Mouse (Mus musculus) brain, embryonic 14.5 days (tissue): ENCODE measurements around the gene Tmem216. TPM values are rescaled to one million over a fixed set of nuclear protein-coding genes. Genes with fewer than 3 reads are reported as not detected.

Source experiments
- DNase-seq: peaks from one replicate; pipeline ENCODE4 v3.0.0-alpha.2; 2011; ENCODE audit warnings: low read depth
- CTCF ChIP-seq: fragments of 200-500 bp; IDR thresholded peaks from 2 replicates; pipeline ENCODE4 v1.5.1; 2012; ENCODE audit warnings: inconsistent platforms, mild to moderate bottlenecking, moderate library complexity, borderline replicate concordance; ENCODE audit not compliant: insufficient read depth, insufficient read length; ENCODE audit errors: extremely low read depth
- POLR2A ChIP-seq: fragments of 200-500 bp; IDR thresholded peaks from 2 replicates; pipeline ENCODE4 v1.6.1; 2012; ENCODE audit warnings: mild to moderate bottlenecking, inconsistent platforms, borderline replicate concordance; ENCODE audit not compliant: poor library complexity, insufficient read depth, insufficient read length, severe bottlenecking; ENCODE audit errors: extremely low read depth
- polyA plus RNA-seq: library from polyadenylated mRNA; depleted of rRNA; stranded (reverse); fragments of >200 nt; gene quantifications from 2 replicates; pipeline ENCODE4 v1.2.3, GENCODE M21; 2012

Tmem216 gene
- polyA plus RNA-seq, 1 experiment, result 40.9 TPM

GRCm38 (mm10) chr19:10557430-10557829 lies 1.4 kb upstream of the Tmem216 start:
- DNase-seq, result no peak
- no peak for TF ChIP-seq POLR2A
- no peak for TF ChIP-seq CTCF

DNA sequence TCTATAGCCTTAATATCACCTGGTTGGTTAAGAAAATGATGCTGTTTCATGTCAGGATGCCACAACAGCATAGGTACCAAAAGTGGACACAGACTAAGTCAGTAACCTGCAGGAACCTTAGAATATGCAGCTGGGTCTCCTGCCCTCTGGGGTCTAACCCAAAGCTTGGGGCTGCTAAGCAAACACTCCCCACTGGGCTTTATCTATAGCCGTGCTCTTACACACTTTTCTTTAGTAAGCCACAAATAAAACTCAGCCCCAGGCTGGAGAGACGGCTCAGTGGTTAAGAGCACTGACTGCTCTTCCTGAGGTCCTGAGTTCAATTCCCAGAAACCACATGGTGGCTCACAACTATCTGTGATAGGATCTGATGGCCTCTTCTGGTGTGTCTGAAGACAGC lies 963 bp upstream of the Tmem216 start:
- TF ChIP-seq CTCF (no peak), POLR2A (no peak)
- no peak for DNase-seq

GRCm38 (mm10) chr19:10539454-10539853 lies 16.6 kb downstream of the Tmem216 start:
- TF ChIP-seq POLR2A, result no peak
- TF ChIP-seq CTCF, result no peak
- no peak for DNase-seq

- DNase-seq, result no peak
- no peak for TF ChIP-seq POLR2A
- peak; percentile 12; the same call in 1 of the 2 replicates for TF ChIP-seq CTCF
Measured at GRCm38 (mm10) chr19:10530082-10530481, 26.0 kb downstream of the Tmem216 start.

DNA sequence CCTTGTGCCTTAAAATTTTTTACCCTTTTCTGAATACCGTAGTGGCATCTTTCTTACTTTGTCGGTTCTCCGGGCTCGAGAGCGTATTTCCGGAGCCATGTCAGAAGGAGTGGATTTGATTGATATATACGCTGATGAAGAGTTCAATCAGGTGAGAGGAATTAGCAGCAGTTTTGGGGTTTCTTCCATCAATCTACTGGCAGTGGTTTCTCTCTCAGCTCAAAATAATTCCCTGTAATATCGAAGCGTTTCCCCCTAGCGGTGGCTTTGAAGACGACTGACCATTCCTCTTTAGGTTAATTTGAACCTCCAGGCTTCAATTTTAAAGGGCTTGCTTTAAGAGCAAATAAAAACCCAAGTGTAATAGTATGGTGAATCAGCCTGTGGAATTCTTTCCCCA lies 30.1 kb downstream of the Tmem216 start, which contains the start of gene Sdhaf2:
TSS of gene Sdhaf2 (minus strand) at position 233 of the 400 bp plus-strand sequence.
- no peak for TF ChIP-seq POLR2A
- peak; percentile 55; the same call in 1 of the 2 replicates for TF ChIP-seq CTCF
- peak; percentile 81 for DNase-seq

DNA sequence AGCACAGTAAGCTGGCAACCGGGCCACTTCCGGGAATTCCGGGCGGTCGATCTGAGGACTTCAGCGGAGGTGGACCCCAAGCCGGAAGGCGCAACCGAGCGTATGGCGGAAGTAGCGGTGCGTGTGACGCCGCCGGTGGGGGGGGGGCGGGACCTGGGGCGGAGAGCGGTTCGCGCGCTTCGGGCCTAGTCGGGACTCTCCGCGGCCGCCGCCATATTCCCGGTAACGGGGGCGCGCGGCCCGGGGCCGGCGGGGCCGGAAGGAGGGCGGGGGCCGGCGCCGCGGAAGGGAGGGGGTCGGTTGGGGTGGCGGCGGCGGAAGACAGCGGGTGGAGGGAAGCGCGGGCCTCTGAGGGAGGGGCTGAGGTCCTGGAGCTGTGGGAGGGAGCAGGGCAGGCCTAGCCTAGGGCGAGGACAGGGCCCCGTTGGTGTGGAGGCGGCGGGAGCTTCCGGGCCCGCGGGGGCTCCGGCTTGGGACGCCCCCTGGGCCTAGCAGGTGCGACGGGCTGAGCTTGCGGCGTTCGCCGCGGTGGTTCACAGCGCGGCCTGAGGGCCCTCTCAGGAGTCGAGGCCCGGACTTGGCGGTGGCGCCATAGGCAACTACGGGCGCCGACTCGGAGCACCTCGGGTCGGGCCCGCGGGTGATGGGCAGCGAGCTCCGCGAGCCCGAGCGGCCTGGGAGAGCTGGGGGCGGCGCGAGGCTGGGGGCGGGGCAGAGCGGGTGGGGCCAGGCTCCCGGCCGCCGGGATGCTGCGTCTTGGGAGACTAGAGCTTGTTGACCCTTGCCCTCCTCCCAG lies 30.7 kb downstream of the Tmem216 start, which contains the start of gene Cpsf7:
TSS of gene Cpsf7 (plus strand) at position 161 of the 796 bp plus-strand sequence.
- TF ChIP-seq CTCF, result no peak
- TF ChIP-seq POLR2A, result peak; percentile 61; the same call in 1 of the 2 replicates

GRCm38 (mm10) chr19:10524784-10525105 lies 31.3 kb downstream of the Tmem216 start:
- TF ChIP-seq CTCF (no peak), POLR2A (no peak)
- no peak for DNase-seq

More for the DNA sequence above, 30.7 kb downstream of the Tmem216 start, which contains the start of gene Cpsf7:
- DNase-seq, result peak; percentile 98

- TF ChIP-seq POLR2A, result no peak
- TF ChIP-seq CTCF, result no peak
- DNase-seq, result no peak
Measured at GRCm38 (mm10) chr19:10523483-10524080, 32.5 kb downstream of the Tmem216 start.

DNA sequence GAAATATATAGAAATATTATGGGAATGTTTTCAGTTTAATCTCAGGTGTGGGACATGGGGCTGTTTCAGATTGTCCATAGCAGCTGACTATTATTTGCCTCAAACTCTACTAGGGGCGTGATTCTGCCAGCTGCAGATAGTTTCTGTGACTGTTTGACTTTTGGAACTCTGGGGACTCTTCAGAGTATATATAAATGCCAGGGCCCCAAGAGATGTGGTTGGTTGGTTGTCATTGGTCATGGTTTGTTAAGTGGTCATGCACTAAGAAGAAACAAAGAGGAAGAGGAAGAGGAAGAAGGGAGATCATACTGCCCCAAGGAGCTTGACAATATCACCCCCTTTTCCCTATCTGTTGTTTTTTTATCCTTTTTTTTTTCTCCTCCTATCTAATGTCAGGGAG lies 34.1 kb downstream of the Tmem216 start:
- TF ChIP-seq CTCF, result no peak
- no peak for TF ChIP-seq POLR2A
- DNase-seq, result no peak

- peak; percentile 33; the same call in 1 of the 2 replicates for TF ChIP-seq CTCF
- TF ChIP-seq POLR2A, result no peak
- DNase-seq, result peak; percentile 55
Measured at GRCm38 (mm10) chr19:10520355-10520754, 35.7 kb downstream of the Tmem216 start.

- no peak for TF ChIP-seq POLR2A
- no peak for TF ChIP-seq CTCF
Measured at GRCm38 (mm10) chr19:10510759-10511330, 45.2 kb downstream of the Tmem216 start.

More at GRCm38 (mm10) chr19:10510759-10511330, 45.2 kb downstream of the Tmem216 start:
- DNase-seq, result no peak
